Mouse (Mus musculus): Measurements from ENCODE around the gene Aldh4a1.

Aldh4a1 gene

DNA sequence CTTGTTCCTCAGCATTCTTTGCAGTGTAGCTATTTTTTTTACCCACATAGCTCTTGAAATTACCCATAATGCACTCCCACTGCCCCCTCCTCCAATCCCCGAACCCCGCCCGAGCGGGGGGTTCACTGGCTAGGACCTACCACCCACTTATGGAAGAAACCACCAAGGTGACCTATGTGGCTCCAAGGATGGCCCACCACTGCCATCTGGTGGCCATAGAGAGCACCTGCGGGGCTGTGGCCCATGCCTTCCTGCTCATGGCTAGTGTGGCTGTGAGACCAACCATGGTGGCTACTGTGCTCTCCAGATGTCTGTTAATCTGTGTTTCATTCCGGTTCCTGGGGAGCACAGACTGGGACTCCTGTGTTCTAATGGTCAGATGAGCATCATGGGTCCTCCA lies 47.2 kb downstream of the Aldh4a1 start:
- peak; percentile 45 to 55 for DNase-seq (ENCODE audit: low spot score in 2 of 2)

DNA sequence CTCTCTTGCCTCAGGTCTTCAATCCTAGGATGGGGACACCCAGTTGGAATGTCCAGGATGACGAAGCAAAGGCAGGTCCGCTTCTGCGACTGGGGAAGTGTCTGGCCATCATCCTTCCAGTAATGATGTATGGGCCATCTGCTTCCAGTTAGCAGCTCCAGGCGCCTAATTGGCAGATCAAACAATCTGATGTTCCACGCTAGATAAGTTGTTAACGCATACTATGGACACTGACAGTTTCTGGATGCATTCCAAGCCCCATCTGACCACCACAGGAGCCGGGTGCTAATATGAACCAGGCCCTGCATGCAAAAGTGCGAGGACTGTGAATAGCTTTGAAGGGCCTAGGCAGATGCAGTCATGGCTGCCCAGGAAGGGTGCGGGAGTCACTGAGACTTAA lies 53.0 kb downstream of the Aldh4a1 start:
- no peak for DNase-seq (ENCODE audit: low spot score in 2 of 2)

- DNase-seq (ENCODE audit: low spot score in 2 of 2) = no peak
These were observed 61.3 kb downstream of the Aldh4a1 start for GRCm38 (mm10) chr4:139683728-139684638.

- DNase-seq (ENCODE audit: low spot score in 2 of 2) = peak; percentile 57 to 74
These were observed 62.0 kb downstream of the Aldh4a1 start for GRCm38 (mm10) chr4:139684639-139685017.

- no peak for DNase-seq (ENCODE audit: low spot score in 2 of 2)
These were observed 65.4 kb downstream of the Aldh4a1 start for GRCm38 (mm10) chr4:139688058-139688457.

DNA sequence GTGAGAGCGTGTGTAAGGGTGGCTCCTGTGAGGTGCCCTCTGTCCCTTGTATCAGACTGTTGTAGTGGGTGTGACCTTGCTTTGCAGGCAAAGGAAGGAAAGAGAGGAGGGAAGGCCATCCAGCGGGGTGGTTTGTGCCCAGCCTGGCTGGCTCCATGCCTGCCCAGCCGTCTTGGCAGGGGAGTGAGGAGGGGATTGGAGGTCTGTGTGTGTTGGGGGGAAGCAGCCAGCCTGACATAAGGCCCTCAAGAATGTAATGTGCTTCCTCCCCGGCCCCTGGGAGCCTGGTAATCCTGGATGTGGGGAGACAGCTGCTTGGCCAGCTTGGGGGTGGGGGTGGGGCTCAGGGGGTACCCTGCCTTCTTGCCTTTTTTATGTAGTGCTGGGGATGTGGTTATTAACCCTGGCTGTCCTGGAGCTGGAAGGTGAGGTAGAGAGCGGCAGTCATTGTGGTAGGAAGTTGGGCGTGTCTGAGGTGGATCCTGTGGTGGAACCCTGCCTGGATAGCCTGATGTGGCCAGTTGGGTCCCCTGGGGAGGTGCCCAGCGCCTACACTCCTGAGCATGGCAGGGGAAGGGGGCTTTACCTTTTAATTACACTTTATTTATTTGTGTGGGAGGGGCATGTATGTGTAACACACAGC lies 67.1 kb downstream of the Aldh4a1 start:
- no peak for DNase-seq (ENCODE audit: low spot score in 2 of 2)

- no peak for DNase-seq (ENCODE audit: low spot score in 2 of 2)
These were observed 70.6 kb downstream of the Aldh4a1 start for GRCm38 (mm10) chr4:139693315-139693714.

GRCm38 (mm10) chr4:139697755-139698154 lies 75.1 kb downstream of the Aldh4a1 start:
- DNase-seq (ENCODE audit: low spot score in 2 of 2) = no peak

GRCm38 (mm10) chr4:139698602-139699001 lies 75.9 kb downstream of the Aldh4a1 start:
- no peak for DNase-seq (ENCODE audit: low spot score in 2 of 2)

Measured in frontal cortex, postnatal 25 days (tissue).